Mouse (Mus musculus) CH12.LX (cell line): Measurements from ENCODE around the gene Cntnap1. TPM values are rescaled to one million over a fixed set of nuclear protein-coding genes. Genes with fewer than 3 reads are reported as not detected.

Experiments
- DNase-seq: peaks from one replicate; pipeline ENCODE4 v3.0.0-alpha.2; 2013; ENCODE audit errors: extremely low read depth
- H3K27ac ChIP-seq: 2 replicates; pipeline ENCODE4 v1.5.1; 2012; ENCODE audit warnings: low read depth, mild to moderate bottlenecking, control low read depth, moderate library complexity; ENCODE audit not compliant: insufficient read depth
- H3K27me3 ChIP-seq: replicated peaks from 2 replicates; pipeline ENCODE3; 2012; ENCODE audit warnings: inconsistent platforms
- H3K36me3 ChIP-seq, 2 experiments: replicated peaks in 1 of 2; 2 replicates each; pipeline versions ENCODE3 to v1.6.1; 2012; ENCODE audit warnings: inconsistent platforms in 1 of 2, low read length in 1 of 2, mild to moderate bottlenecking in 1 of 2, mixed read lengths in 1 of 2, moderate library complexity in 1 of 2; ENCODE audit not compliant: control insufficient read depth in 1 of 2, insufficient read depth in 1 of 2
- H3K4me1 ChIP-seq, 2 experiments: 2 replicates each; pipeline ENCODE4 v1.6.1; 2012; ENCODE audit warnings: inconsistent platforms in 1 of 2, moderate library complexity in 1 of 2; ENCODE audit not compliant: insufficient read depth in 2 of 2, control insufficient read depth in 1 of 2
- H3K4me2 ChIP-seq: 2 replicates; pipeline ENCODE4 v1.6.1; 2012; ENCODE audit warnings: low read depth, mild to moderate bottlenecking, control low read depth; ENCODE audit not compliant: poor library complexity, insufficient read depth, severe bottlenecking
- H3K4me3 ChIP-seq, 3 experiments: fragments of 150-350 bp in 1 of 3; sonication (generic) in 1 of 3; replicated peaks in 1 of 3; 2 replicates each; pipeline versions ENCODE3 to v1.5.1; 2011 to 2012; ENCODE audit warnings: low read depth in 2 of 3, low read length in 2 of 3, mild to moderate bottlenecking in 2 of 3, moderate library complexity in 2 of 3, control low read depth in 1 of 3, improper control_type of control experiment in 1 of 3, inconsistent platforms in 1 of 3, mixed read lengths in 1 of 3; ENCODE audit not compliant: poor library complexity in 1 of 3
- H3K79me2 ChIP-seq: replicated peaks from 2 replicates; pipeline ENCODE4 v1.6.1; 2012; ENCODE audit warnings: mild to moderate bottlenecking, moderate library complexity; ENCODE audit not compliant: control insufficient read depth, poor library complexity, insufficient read depth, severe bottlenecking; ENCODE audit errors: extremely low read depth
- H3K9ac ChIP-seq: 2 replicates; pipeline ENCODE4 v1.6.1; 2012; ENCODE audit warnings: low read depth, mild to moderate bottlenecking, control low read depth, moderate library complexity; ENCODE audit not compliant: insufficient read depth
- H3K9me3 ChIP-seq: replicated peaks from 2 replicates; pipeline ENCODE3; 2012; ENCODE audit warnings: low read length, inconsistent platforms, mixed read lengths
- CHD1 ChIP-seq: IDR thresholded peaks from 2 replicates; pipeline ENCODE4 v1.6.1; 2012; ENCODE audit warnings: low read depth, low read length, improper control_type of control experiment, inconsistent platforms
- ELF1 ChIP-seq: IDR thresholded peaks from 2 replicates; pipeline ENCODE4 v1.6.1; 2014; ENCODE audit warnings: low read depth, mild to moderate bottlenecking, inconsistent platforms, low read length, improper control_type of control experiment
- EP300 ChIP-seq: IDR thresholded peaks from 2 replicates; pipeline ENCODE4 v1.6.1; 2011; ENCODE audit warnings: low read length, improper control_type of control experiment
- ETS1 ChIP-seq: conservative IDR thresholded peaks from 2 replicates; pipeline ENCODE4 v1.6.1; 2012; ENCODE audit warnings: low read depth, mild to moderate bottlenecking, inconsistent platforms, low read length, improper control_type of control experiment, moderate library complexity
- GABPA ChIP-seq: IDR thresholded peaks from 2 replicates; pipeline ENCODE4 v1.6.1; 2012; ENCODE audit warnings: low read depth, low read length, improper control_type of control experiment, inconsistent platforms; ENCODE audit not compliant: insufficient replicate concordance
- JUN ChIP-seq: IDR thresholded peaks from 2 replicates; pipeline ENCODE4 v1.6.1; 2011; ENCODE audit warnings: low read depth, mild to moderate bottlenecking, low read length, improper control_type of control experiment, moderate library complexity; ENCODE audit not compliant: insufficient read depth
- JUND ChIP-seq: conservative IDR thresholded peaks from 2 replicates; pipeline ENCODE4 v1.6.1; 2011; ENCODE audit warnings: low read depth, low read length, improper control_type of control experiment
- KAT2A ChIP-seq: IDR thresholded peaks from 2 replicates; pipeline ENCODE4 v1.6.1; 2012; ENCODE audit warnings: low read length, improper control_type of control experiment, inconsistent platforms; ENCODE audit not compliant: insufficient replicate concordance
- MAZ ChIP-seq: IDR thresholded peaks from 2 replicates; pipeline ENCODE4 v1.6.1; 2012; ENCODE audit warnings: low read depth, mild to moderate bottlenecking, inconsistent platforms, low read length, improper control_type of control experiment, moderate library complexity
- MXI1 ChIP-seq: IDR thresholded peaks from 2 replicates; pipeline ENCODE4 v1.6.1; 2011; ENCODE audit warnings: mild to moderate bottlenecking, low read depth, low read length, improper control_type of control experiment
- MYC ChIP-seq: IDR thresholded peaks from 2 replicates; pipeline ENCODE4 v1.6.1; 2011; ENCODE audit warnings: low read depth, mild to moderate bottlenecking, improper control_type of control experiment, low read length
- NELFE ChIP-seq: IDR thresholded peaks from 2 replicates; pipeline ENCODE4 v1.6.1; 2011; ENCODE audit warnings: low read depth, low read length, improper control_type of control experiment
- POLR2A ChIP-seq: IDR thresholded peaks from 2 replicates; pipeline ENCODE4 v1.6.1; 2011; ENCODE audit warnings: low read depth, mild to moderate bottlenecking, improper control_type of control experiment, low read length
- POLR2AphosphoS2 ChIP-seq: IDR thresholded peaks from 2 replicates; pipeline ENCODE4 v1.6.1; 2011; ENCODE audit warnings: low read depth, low read length, improper control_type of control experiment
- RAD21 ChIP-seq: IDR thresholded peaks from 2 replicates; pipeline ENCODE4 v1.6.1; 2011; ENCODE audit warnings: low read depth, mild to moderate bottlenecking, low read length, improper control_type of control experiment, moderate library complexity
- UBTF ChIP-seq: IDR thresholded peaks from 2 replicates; pipeline ENCODE4 v1.6.1; 2012; ENCODE audit warnings: low read depth, mild to moderate bottlenecking, inconsistent platforms, low read length, improper control_type of control experiment, moderate library complexity
- ZC3H11A ChIP-seq: IDR thresholded peaks from 2 replicates; pipeline ENCODE4 v1.6.1; 2012; ENCODE audit warnings: low read depth, mild to moderate bottlenecking, inconsistent platforms, low read length, improper control_type of control experiment
- dilution Hi-C: fragments of 300-500 bp; cut with MboI; formaldehyde crosslinking; loops from 2 replicates; pipeline ENCODE4 v1.14.3; 2020; ENCODE audit warnings: low sequenced_read_pairs; ENCODE audit not compliant: extremely low pct_unique_long_range_greater_than_20kb, extremely low pct_ligation_motif_present
- in situ Hi-C: fragments of 300-500 bp; cut with MboI; formaldehyde crosslinking; loops from 3 replicates; pipeline ENCODE4 v1.14.3; 2019; ENCODE audit warnings: low sequenced_read_pairs, low pct_ligation_motif_present, low pct_unique_long_range_greater_than_20kb, mixed read lengths
- polyA plus RNA-seq: library from polyadenylated mRNA; unstranded; fragments of >175 nt; gene quantifications from 2 replicates; pipeline ENCODE4 v1.2.1, GENCODE M21; 2012; ENCODE audit warnings: low read depth; ENCODE audit not compliant: insufficient read length
- total RNA-seq, 2 experiments: library from RNA; depleted of rRNA; stranded (reverse); fragments of 300-350 nt in 1 of 2; fragments of >200 nt in 1 of 2; gene quantifications; 2 replicates each; pipeline ENCODE4 v1.2.3; 2012 to 2014

Gene Cntnap1
- total and polyA plus RNA-seq, 3 experiments, result 4.4 to 19.5 (median 15.6) TPM

DNA sequence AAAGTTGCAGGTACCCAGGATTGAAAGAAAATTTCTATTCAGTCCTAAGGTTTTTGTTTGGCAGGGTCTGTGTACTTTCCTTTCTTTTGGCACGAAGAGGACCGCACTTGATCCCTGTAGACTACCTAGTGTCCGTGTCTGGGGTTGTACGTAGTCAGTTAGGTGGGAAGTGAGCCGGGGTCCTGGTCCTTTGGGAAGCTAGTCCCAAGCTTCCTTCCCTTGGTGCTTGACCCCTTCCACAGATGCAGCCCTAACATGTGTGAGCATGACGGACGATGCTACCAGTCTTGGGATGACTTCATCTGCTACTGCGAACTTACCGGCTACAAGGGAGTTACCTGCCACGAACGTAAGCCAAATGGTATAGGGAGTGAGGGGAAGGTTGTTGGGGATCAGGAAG, 11.6 kb downstream of the Cntnap1 start:
- Histone ChIP-seq H3K27me3 (no peaks in the 10 kb centered on the region), H3K4me1 (peaks cover 7 to 36% of the 10 kb centered on the region in 2 experiments), H3K27ac (no peak overlapping the region), H3K9me3 (no peaks in the 10 kb centered on the region), H3K79me2 (peaks cover 12% of the 10 kb centered on the region), H3K36me3 (peaks cover 65 to 92% of the 10 kb centered on the region in 2 experiments), H3K9ac (no peak overlapping the region), H3K4me3 (no peak overlapping the region), H3K4me2 (no peak overlapping the region)
- in situ Hi-C loops, result loop anchor here (5.0 kb wide), 1 partner anchor 100 kb away; the partner anchor contains the start of gene Coasy
- dilution Hi-C loops, result no loop called here
- no peak for TF ChIP-seq UBTF
- DNase-seq, result no peak

- H3K9me3 ChIP-seq, result no peaks in the 10 kb centered on the region
- DNase-seq, result no peak
- H3K4me1 ChIP-seq, result peaks cover 5 to 26% of the 10 kb centered on the region in 2 experiments
- no peak overlapping the region for H3K4me2 ChIP-seq
- H3K9ac ChIP-seq, result no peak overlapping the region
- H3K27ac ChIP-seq, result no peak overlapping the region
- peaks cover 73 to 98% of the 10 kb centered on the region in 2 experiments for H3K36me3 ChIP-seq
- H3K79me2 ChIP-seq, result peaks cover 5% of the 10 kb centered on the region; the same call in 1 of the 2 replicates
- TF ChIP-seq CHD1, result no peak
- TF ChIP-seq NELFE, result no peak
- TF ChIP-seq RAD21, result no peak
- no peak for TF ChIP-seq EP300
- no peak for TF ChIP-seq MXI1
- TF ChIP-seq ELF1, result no peak
- no peak for TF ChIP-seq UBTF
- TF ChIP-seq MYC, result no peak
- TF ChIP-seq MAZ, result no peak
- no peak for TF ChIP-seq ZC3H11A
- no peak for TF ChIP-seq ETS1
- no peak for TF ChIP-seq JUN
- no peak for TF ChIP-seq POLR2A
- TF ChIP-seq JUND, result no peak
- no peak for TF ChIP-seq POLR2AphosphoS2
- no peak for TF ChIP-seq GABPA
- no peak for TF ChIP-seq KAT2A
- H3K27me3 ChIP-seq, result no peaks in the 10 kb centered on the region
- dilution Hi-C loops (no loop called here), in situ Hi-C loops (loop anchor here (5.0 kb wide), 1 partner anchor 101 kb away; the partner anchor contains the start of gene Coasy)
- H3K4me3 ChIP-seq, result no peak overlapping the region
Observed at GRCm38 (mm10) chr11:101182771-101183517, 12.6 kb downstream of the Cntnap1 start.
